Mouse (Mus musculus) kidney, adult 9 months (tissue): ENCODE measurements around the gene Ndufaf3.

Source experiments
- DNase-seq: peaks from one replicate; pipeline ENCODE4 v3.0.0; 2022

Ndufaf3 gene

DNA sequence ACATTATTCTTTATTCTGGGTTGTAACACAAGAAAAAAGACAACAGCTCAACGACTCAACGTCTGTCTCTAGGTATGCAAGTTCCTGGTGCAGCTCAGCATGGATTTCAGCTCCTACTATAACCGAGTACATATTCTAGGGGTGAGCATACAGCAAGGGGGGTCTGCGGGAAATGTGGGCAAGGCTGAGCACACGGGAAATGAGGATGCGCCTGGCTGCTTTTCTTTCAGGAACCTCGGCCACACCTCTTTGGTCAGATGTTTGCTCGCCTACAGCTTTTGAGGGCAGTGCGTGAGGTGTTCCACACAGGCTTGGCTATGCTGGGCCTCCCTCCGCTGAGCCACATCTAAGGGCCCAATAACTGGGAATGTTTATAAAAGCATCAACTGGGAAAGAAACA lies 5.1 kb upstream of the Ndufaf3 start:
- no peak for DNase-seq

DNA sequence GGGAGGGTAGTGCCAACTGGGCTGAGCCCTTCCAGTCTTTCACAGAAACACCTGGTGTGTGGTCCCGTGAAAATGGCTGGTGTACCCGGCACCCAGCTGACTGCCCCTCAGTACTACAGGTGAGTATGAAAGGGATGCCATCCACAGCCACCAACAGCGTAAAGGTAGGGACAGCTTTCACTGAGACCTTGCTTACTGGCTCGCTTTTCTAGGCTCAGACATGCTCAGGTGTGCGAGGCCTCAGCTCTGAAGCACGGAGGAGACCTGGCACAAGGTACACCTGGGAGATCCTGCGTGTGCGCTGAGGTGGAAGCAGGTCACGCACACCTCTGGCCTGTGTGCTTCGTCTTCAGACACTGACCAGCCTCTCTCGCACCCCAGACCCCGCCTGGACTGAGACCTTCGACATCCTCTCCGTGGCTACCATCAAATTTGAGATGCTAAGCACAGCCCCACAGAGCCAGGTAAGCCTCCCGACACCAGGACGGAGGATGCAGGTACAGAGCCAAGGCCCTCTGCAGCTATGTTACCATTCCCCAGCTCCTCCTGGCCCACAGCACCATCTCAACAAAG lies 4.3 kb upstream of the Ndufaf3 start:
- DNase-seq = no peak

DNA sequence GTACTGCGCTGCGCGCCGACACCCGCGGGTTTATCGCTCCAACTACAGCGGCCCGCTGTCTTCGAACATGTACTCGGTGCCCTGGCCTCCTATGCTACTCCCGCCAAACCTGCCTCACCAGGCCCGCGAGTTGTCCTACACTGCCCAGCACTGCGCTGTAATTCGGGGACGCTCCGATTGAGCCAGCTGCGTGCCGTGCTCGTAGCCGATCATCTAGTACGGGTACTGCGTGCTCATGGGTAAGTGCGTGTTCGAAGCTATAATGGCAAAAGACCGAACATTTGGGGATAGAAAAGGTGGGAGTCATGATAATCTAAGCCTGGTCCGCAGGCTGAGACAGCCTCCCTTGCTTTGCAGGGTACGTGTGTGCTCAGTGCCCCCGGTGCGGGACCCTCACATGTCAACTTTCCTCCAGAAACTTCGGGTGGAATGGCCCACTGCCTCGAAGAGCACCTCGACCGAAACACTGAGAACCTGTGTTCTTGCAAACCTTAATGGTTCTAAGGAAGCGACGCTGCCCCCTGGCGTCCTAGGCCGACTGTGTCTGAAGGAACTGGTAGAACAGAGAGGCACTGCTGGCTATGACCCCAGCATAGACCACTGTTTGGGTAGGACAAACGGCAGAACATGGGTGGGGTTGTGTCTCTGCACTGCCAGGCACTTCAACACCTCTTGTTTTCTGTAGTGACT lies 3.1 kb upstream of the Ndufaf3 start:
- DNase-seq = peak; percentile 88

DNA sequence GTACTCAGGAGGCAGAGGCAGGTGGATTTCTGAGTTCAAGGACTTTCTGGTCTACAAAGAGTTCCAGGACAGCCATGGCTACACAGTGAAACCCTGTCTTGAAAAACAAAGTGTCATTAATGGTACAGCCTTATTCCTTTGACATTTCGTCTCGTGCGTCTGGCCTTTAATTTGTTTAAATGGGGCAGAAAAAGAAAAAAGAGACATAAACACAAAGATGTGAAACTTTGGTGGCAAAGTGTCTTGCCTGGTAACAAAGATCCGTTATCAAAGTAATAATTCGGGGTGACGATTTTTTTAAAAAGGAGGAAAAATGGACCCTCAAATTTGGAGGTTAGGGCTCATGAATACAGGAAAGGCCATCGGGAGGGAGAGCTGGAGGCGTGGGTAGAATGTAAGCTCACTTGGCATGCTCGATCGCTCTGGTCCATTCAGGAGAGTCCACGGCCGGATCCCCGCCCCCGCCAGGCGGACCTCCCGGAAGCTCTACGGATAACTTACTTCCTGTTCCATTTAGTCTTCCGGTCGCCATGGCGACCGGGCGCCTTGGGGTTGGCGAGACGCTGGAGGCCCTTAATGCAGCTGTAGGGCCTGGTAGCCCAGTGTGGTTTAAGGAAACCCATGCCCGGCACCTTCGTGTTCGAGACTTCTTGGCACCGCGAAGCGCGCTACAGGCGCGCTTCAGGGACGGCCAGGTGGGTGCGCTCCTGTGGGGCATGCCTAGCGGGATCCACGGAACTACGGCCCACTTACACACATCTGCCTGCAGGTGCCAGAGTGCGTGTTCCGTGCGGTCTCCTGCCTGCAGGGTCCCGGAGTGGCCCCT lies 2.4 kb upstream of the Ndufaf3 start, which contains the start of gene Dalrd3:
TSS of gene Dalrd3 (plus strand) at position 506 of the 826 bp plus-strand sequence.
- DNase-seq = peak; percentile 97

DNA sequence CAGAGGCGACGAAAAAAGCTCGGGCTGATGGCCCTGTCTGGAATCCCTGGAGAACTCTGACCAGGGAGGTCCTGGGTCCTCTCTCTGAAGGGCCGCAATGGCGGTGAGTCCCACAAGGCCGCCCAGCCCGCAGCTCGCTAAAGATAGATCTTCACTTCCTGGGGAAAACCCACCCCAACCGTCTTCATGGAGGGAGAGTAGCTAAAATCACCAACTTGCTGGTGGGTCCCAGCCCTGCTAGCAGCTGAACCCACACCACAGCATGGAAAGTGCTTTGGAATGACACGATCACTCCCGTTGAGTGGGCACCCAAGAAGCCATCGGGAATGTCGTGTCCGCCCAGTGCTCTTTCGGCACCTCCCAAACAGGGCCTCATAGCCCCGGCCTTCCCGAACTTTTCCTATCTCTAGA lies 1.3 kb upstream of the Ndufaf3 start:
- DNase-seq = no peak

DNA sequence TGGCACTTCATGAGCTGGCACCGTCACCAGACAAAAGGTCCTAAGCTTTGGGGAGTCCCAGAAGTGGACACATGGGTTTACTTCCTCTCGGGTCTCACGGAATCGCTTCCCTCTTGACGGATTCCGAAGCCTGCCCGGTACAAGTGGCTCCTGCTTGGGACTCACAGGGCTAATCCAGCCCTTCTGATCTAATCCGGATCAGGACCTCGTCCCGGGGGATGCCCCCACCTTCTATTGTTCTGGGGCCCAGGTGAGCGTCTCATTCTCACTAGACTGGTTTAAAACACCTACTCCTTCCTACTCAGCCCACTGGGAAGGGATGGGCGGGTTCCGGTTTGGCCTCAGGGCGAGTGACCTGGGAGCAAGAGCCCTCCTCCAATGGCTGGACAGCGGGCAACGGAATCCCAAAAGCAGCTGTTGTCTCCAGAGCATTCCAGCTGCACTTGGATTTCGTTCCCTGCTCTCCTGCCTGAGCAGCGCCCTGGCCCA lies 741 bp upstream of the Ndufaf3 start:
- peak; percentile 45 for DNase-seq

DNA sequence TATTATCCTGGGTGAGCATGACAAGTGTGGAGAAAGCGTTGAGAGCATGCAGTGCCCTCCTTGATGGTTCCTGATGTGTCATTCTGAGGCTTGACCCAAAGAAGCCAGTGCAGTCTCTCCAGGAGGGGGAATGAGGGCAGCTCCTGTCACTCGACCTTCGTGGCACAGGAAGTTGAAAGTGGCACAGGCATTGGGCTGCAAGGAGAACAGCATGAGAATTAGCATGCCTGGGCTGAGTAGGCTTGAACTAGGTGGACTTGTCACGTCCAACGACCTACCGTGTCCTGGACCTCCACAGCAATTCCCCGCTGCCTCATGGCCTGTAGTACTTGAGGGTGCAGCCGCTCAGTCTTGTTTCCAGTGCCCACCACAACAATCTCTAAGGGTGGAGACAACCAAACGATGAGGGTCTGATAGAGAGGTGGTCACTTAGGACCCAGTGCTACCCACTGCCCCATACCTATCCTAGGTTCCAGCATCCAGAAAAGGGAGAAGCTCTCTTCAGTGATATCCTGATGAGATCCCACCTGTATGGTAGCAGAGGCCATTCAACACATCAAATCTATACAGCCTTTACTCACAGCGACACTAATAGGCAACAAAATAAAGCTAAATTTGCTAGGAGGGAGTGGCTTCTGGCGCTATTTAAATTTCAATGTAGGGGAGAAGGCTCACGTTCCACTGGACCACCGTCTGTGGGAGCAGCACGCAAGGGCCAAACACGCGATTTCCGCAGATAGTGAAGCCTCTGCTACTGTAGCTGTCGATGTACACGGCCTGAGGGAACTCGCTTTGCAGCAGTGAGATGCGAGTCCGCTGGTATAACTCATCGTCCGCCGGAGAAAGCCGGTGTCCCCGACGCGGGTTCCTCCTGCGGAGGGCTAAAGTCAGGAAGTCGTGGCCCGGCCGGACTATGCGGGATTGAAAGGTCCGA lies 1.1 kb downstream of the Ndufaf3 start:
- DNase-seq = no peak

DNA sequence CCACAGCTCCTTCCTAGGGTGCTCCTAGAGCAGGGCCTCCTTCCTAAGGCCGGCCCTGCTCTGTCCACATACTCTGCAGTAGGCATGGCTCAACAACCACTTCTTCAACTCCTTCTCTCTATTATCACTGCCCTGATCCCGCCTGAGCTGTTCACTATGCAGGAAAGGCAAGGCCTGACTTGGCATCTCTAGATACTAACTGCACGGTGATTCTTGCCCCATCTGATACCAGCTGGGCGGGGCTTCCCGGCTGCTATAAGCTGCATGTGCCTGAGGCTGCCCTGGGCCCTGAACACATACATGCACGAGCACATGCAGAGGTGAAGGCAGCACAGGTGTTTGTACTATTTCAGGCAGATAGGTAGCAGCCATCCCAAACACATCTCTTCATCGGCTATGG lies 3.1 kb downstream of the Ndufaf3 start:
- no peak for DNase-seq

DNA sequence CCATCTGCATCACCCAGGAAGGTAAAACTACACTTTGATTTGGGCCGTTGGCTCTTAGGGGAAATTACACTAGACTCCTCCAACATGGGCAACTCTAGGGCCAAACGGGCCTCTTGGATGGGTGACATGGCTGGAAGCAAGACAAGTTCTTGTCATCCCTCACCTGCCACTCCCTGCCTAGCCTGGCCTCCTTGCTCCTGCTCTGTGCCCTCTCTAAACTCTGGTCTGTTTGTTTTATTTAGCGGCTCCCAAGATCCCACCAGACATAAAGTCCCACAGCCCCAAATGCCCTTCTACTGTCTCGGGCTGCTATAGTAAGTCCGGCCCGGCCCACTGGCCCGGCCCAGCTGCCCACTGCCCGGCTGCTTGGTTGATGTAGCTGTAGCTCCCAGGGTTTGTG lies 3.6 kb downstream of the Ndufaf3 start:
- DNase-seq = no peak

DNA sequence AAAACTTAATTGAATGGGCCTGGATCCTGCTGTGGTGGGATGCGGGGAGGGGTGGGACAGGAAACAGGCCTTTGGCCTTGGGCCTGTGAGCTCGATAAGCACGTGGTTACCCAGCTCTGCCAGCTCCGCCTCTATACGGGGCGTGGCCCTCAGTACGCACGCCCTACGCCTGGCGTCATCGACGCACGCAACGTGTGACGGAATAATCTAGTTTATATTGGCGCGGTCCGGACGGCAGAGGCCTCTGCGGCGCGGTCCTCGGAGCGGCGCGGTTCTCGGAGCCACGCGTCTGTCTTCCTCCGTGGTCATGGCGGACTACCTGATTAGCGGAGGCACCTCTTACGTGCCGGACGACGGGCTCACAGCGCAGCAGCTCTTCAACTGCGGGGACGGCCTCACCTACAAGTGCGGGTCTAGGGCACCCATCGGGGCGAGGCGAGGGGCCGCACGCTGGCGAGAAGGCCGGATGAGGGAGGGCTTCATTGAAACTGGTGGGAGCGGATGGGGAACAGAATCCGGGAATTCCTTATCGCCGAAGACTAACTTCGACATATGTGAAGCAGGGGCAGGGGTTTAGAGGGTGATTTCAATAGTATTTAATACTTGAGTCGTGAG lies 6.9 kb downstream of the Ndufaf3 start, which contains the start of gene Impdh2:
TSS of gene Impdh2 (plus strand) at position 60 of the 615 bp plus-strand sequence.
- DNase-seq = peak; percentile 97

DNA sequence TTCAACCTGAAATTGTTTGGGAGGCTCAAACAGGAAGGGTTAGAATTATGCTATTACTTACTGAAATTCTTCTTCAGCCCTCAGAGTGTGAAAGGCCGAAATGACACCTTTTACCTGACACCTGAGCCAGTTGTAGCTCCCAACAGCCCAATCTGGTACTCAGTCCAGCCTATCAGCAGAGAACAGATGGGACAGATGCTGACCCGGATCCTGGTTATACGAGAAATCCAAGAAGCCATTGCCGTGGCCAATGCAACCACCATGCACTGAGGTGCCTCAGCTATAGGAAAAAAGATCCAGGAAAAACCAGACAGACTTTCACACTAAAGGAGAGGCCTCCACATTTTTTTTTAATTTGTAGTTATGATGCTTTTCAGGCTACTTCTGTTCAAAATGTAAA lies 8.1 kb downstream of the Ndufaf3 start:
- DNase-seq = no peak

DNA sequence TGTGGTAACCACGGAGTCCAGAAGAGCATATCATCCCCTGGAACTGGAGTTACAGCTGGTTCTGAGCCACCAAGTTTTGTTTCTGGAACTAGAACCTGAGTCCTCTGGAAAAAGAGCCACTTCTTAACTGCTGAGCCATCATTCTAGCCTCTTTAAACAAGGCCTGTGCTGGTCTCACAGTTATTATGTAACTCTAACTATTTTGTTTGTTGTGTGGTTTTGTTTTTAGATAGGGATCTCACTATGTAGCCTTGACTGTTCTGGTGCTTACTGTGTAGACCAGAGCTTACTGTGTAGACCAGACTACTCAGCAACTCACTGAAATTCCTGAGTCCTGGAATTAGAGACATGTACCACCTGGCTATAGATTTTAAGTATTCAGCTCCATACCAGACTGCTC lies 20.4 kb downstream of the Ndufaf3 start:
- no peak for DNase-seq

DNA sequence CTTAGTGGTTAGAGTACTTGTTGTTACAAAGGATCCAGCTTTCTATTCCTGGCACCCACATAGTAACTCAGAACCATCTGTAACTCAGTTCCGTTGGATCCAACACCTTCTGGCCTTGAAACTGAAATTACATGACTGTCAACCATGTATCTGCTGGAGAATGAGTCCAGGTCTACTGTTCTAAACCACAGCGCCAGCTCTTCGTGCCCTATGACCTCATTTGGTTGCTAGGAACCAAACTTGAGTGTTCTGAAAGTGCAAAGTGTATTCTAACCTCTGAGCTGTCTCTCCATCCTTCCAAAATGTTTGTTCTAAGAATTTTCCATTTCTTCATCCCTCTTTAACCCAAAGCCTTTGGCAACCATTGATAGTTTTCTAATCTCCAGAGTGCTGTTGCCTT lies 21.2 kb downstream of the Ndufaf3 start:
- DNase-seq = peak; percentile 13

DNA sequence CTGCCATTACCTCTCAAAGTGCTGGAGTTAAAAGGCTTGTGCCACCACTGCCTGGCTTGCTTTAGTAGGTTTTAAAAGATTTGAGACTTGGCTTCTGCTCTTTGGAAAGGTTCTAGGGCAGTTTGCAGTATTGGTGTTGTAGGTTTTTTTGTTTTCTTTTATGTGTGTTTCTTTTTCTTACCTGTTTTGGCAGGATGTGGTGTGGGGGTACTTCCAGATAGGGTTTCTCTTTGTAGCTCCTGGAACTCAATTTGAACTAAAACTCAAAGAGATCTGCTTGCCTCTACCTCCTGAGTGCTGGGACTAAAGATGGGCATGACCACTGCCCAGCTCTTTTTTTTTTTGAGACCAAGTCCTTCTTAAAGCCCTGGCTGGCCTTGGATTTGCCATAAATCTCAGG lies 26.4 kb downstream of the Ndufaf3 start:
- DNase-seq = no peak

DNA sequence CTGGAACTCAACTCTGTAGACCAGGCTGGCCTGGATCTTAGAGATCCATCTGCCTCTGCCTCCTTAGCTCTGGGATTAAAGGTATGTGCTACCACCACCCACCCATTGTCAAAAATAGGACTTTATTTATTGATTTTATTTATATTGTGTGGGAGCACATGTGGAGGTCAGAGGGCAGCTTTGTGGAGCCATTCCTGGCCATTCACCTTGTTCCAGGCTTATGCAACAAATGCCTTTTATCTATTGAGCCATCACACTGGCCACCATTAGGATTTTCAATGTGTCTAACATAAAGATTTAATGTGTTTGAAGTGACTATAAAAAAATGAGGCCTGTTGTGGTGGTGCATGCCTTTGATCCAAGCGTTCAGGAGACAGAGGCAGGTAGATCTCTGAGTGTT lies 35.7 kb downstream of the Ndufaf3 start:
- DNase-seq = no peak

DNA sequence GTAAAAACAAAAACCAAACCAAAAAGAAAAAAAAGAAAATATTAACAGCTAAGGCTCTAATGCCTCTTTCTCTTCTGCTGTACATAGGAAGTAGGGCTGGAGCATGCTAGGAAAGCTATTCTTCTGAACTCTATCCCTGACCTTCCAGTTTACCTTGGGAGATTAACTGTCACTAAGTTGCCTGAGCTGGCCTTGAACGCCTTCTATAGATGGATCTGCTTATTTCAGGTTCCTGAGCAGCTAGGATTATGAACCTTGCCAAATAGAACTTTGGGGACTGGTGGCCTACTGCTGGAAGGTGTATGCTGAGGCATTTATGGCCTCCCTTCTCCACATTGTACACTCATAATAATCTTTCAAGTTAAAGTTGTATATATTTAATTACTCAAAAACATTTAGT lies 36.3 kb downstream of the Ndufaf3 start:
- DNase-seq = no peak

DNA sequence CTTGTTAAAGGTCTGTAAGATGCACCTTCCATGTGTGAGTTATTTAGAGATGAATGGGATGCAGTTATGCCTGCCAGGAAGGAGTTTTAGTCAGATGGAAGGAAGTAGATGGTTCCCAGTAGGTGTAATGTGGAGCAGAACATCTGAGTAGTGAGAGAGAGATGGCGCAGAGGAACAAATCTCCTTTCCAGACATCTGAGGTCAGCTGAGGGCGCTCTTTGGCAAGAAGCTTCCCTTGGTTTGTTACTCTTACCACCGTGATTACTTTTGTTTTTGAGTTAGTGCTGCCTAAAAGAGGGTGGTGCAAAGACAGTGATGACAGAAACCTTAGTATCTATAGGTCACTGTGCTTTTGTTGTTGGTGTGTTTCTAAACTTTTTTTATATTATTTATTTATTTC lies 41.8 kb downstream of the Ndufaf3 start:
- no peak for DNase-seq

DNA sequence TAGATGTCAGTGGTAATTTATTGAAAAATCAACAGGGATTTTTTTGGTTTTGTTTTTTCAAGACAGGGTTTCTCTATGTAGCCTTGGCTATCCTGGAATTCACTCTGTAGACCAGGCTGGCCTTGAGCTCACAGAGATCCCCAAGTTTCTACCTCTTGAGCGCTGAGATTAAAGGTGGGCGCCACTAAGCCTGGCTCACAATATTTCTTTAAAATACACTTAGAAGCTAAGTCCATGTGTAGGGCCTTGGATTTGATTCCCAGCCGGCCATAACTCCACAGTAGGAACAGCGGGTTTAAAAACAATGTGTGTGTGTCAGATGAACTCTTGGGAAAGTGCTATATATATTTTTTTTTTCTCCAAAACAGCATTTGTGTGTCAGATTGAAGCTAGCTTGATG lies 43.9 kb downstream of the Ndufaf3 start:
- no peak for DNase-seq

DNA sequence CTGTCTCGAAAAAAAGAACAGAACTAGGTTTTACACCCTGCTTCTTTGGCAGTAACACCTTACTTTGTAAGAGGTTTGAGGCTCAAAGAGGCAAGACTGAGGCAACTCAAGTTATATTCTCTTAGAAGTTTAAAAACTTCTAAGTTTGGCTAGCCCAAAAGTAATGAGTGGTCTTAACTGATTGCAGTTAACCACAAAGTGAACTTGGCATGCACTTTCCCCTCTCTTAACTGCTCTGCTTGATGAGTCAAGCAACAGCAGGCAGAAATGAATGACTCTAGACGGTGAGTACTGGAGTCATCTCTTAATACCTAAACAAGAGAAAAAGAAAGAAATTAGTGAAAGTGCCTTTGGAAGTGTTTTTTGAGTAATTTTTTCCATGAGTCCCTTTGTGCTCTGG lies 45.6 kb downstream of the Ndufaf3 start:
- no peak for DNase-seq

DNA sequence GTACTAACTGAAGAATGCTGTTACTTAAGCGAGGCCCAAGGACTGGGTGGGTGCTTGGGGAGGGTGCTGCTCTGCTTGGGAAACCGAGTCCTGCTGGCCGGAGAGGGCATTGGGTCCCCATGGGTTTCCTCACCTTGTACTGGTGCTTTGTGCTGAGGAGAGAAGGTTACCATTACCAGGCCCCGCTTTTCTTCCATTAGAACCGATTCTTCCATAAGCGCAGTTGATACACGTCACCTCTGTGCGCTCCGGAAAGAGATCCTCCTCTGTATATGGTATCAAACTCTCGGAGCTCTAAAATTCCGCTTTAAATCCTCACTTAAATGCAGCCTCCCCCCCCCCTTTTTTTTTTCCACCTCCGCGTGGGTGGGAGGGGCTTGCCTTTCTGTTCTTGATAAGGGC lies 49.3 kb downstream of the Ndufaf3 start:
- no peak for DNase-seq

DNA sequence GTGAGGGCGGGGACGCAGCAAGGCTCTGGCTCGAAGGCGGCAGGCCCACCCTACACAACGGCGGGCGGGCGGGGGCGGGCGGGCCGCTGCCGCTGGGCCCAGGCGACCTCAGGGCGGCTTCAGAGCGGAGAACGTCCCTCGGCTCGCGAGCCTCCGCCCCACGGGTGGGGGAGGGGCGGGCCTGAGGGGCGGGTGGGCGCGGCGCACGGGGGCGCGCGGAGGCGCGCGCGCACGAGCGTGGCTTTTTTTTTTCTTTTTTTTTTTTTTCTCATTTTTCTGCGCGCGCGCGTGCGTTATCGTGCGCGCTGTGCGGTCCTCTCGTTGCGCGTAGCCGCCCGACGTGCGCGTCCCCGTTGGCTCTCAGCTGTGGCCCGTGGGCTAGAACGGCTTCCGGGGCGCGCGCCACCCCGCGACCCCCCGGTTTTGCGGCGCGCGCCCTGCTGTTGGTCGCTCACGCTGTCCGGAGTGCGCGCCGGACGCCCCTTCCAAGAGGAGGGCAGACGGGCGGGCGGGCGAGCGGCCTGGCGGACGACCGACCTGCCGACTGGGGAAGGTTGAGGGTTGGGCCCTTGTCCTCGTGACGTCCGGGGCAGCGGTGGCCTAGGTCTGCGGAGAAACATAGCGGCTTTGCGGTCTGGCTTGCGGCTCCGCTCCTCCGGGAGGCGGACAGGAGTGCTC lies 49.8 kb downstream of the Ndufaf3 start:
- DNase-seq = peak; percentile 80
